Mouse (Mus musculus) bone marrow macrophage, adult 2 months (primary cell): ENCODE measurements around the gene Ifnar1.
"Not testable (repeated sequence)": the region's sequence is repeated elsewhere in the genome, so short reads cannot be mapped to it uniquely, and the experiment has no call there.

ENCODE experiments used
- CTCF ChIP-seq: IDR thresholded peaks from 2 replicates; pipeline ENCODE4 v1.5.1; 2012; ENCODE audit warnings: low read depth, mild to moderate bottlenecking, low read length, moderate library complexity
- POLR2A ChIP-seq: IDR thresholded peaks from 2 replicates; pipeline ENCODE4 v1.6.1; 2012; ENCODE audit warnings: mild to moderate bottlenecking, low read depth, low read length, borderline replicate concordance

DNA sequence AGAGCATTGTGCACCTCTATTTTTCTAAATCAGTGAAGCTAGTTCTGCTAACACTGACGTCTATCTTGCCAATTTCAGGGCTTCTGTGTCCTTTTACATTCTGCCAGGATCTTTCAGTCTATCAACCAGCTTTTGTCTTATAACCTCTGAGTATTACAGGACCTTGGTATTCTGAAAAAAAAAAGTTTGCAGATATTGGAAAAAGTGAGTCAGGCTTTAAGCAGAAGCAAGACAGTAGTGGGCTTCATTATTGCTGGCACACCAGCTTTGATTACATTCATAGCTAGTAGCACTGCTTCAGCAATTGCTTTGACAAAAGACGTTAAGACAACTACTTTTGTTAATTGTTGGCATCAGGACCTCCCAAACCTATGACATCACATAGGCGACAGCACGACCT lies 45.8 kb downstream of the Ifnar1 start:
- TF ChIP-seq CTCF, POLR2A: not testable (repeated sequence)
